Mouse (Mus musculus): ENCODE results near the gene Acads. TPM values are rescaled to one million over a fixed set of nuclear protein-coding genes. Genes with fewer than 3 reads are reported as not detected.

Gene Acads
- polyA plus RNA-seq, 1 experiment, result 82.1 TPM

DNA sequence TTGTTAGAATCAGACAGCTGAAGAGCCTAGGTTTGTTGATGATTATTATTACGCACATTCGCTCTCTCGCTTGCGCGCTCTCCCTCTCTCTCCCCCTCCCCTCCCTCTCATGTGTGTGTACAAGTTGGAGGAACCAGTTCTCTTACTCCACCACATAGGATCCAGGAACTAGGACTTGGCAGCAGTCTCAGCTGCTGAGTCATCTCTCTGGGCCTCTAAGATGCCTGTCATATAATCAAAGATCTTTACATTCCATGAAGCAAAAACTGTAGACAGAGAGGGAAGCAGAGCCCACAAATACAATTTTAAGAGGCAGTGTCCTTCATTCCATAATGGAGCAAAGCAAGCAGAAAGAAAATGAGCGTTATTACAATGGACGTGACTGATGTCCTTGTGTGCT lies 47.0 kb downstream of the Acads start:
- no peak for TF ChIP-seq POLR2A (IDR thresholded peaks at IDR 0.05; ENCODE audit: insufficient read length, low read depth)
- no peak for TF ChIP-seq MYOG (IDR thresholded peaks at IDR 0.05; ENCODE audit: control insufficient read depth in 1 of 3, insufficient read depth in 1 of 3, insufficient read length in 2 of 3, low read depth in 2 of 3)
- no peak for TF ChIP-seq MYOD1 (IDR thresholded peaks at IDR 0.05; ENCODE audit: control insufficient read depth in 1 of 3, insufficient read length in 2 of 3, low read depth in 2 of 3)
- Histone ChIP-seq H3K4me3 (no peak overlapping the region), H3K4me2 (ENCODE audit: low read depth) (no peak overlapping the region), H3K79me2 (ENCODE audit: control insufficient read depth, insufficient read depth) (peaks cover 44% of the 10 kb centered on the region), H3K27me3 (ENCODE audit: control insufficient read depth, insufficient read depth, insufficient read length) (no peaks in the 10 kb centered on the region), H3K36me3 (ENCODE audit: control insufficient read depth, insufficient read depth) (no peaks in the 10 kb centered on the region), H3ac (ENCODE audit: control insufficient read depth, insufficient read length) (no peak overlapping the region)

DNA sequence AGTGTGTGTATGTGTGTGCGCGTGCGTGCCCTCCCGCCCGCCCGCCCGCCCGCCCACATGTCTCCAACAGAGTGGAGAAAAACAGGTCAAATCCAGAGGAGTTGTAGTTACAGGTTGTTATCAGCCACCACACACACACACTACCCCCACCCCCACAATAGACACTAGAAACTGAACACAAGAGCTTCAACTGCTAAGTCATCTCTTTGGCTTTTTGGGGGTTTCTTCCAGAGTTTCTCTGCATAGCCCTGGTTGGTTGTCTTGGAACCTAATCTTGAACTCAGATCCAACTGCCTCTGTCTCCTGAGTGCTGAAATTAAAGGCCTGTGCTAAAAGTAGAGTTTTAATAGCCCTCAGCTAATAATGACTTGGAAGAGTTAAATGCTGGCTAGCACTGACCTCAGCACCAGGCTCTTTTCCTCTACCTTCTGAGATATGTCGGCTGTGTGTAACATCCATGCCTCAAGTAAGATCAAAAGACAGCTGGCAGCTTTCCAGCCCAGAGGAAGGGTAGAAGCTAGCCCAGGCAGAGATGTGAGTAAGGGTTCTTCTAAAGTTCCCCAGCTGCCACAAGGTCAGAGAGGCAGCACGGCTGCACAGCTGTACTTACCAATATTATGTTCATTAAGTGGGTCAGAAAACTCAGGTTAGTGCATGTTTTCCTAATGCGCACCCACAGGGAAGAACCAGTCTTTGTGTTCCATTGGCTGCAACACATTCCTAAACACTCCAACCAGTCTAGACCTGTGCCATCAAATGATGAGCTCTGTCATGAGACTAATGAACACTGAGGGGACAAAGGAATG lies 47.8 kb downstream of the Acads start:
- TF ChIP-seq E2F4 (IDR thresholded peaks at IDR 0.05; ENCODE audit: insufficient read depth), result no peak
- no peak for TF ChIP-seq POLR2A (IDR thresholded peaks at IDR 0.05; ENCODE audit: insufficient read length, low read depth)
- TF ChIP-seq USF1 (IDR thresholded peaks at IDR 0.05; ENCODE audit: low read depth), result no peak
- no peak for TF ChIP-seq MYOG (IDR thresholded peaks at IDR 0.05; ENCODE audit: control insufficient read depth in 1 of 3, insufficient read depth in 1 of 3, insufficient read length in 2 of 3, low read depth in 2 of 3)
- no peak for TF ChIP-seq CEBPB (IDR thresholded peaks at IDR 0.05; ENCODE audit: insufficient read depth, poor library complexity, severe bottlenecking)
- no peak for TF ChIP-seq SRF (IDR thresholded peaks at IDR 0.05; ENCODE audit: control insufficient read depth, insufficient read length, low read depth)
- TF ChIP-seq MYOD1 (IDR thresholded peaks at IDR 0.05; ENCODE audit: control insufficient read depth in 1 of 3, insufficient read length in 2 of 3, low read depth in 2 of 3), result no peak
- no peak for TF ChIP-seq MAX (IDR thresholded peaks at IDR 0.05; ENCODE audit: low read depth)
- no peak for TF ChIP-seq TCF12 (IDR thresholded peaks at IDR 0.05; ENCODE audit: insufficient read depth, poor library complexity, severe bottlenecking)
- no peak for TF ChIP-seq TCF3 (IDR thresholded peaks at IDR 0.05; ENCODE audit: insufficient read length, low read depth)
- TF ChIP-seq REST (IDR thresholded peaks at IDR 0.05; ENCODE audit: insufficient read depth, insufficient read length), result no peak
- no peak for TF ChIP-seq POLR2AphosphoS2 (IDR thresholded peaks at IDR 0.05; ENCODE audit: insufficient read length, low read depth)
- no peak overlapping the region for H3ac ChIP-seq (ENCODE audit: control insufficient read depth, insufficient read length)
- H3K4me2 ChIP-seq (ENCODE audit: low read depth), result no peak overlapping the region
- H3K27me3 ChIP-seq (ENCODE audit: control insufficient read depth, insufficient read depth, insufficient read length), result no peaks in the 10 kb centered on the region
- no peaks in the 10 kb centered on the region for H3K36me3 ChIP-seq (ENCODE audit: control insufficient read depth, insufficient read depth)
- H3K79me2 ChIP-seq (ENCODE audit: control insufficient read depth, insufficient read depth), result peaks cover 51% of the 10 kb centered on the region
- no peak overlapping the region for H3K4me3 ChIP-seq

DNA sequence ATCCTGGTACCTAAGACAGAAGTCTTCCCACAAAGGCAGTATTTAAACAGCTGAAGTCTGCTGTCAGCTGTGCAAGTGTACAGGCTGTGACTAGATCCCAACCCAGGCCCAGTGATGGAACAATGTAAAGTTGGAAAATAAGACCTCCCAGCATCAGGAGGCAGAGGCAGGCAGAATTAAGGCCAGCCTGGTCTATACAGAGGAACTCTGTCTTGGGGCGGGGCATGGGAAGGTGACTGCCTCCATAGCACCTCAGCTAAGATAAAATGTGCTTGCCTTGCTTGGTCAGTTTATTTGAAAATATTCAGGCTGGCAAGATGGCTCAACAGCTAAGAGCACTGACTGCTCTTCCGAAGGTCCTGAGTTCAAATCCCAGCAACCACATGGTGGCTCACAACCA lies 48.7 kb downstream of the Acads start:
- no peak overlapping the region for H3K4me3 ChIP-seq
- no peaks in the 10 kb centered on the region for H3K27me3 ChIP-seq (ENCODE audit: control insufficient read depth, insufficient read depth, insufficient read length)
- peak overlapping the region; percentile 46 for H3K4me2 ChIP-seq (ENCODE audit: low read depth)
- no peak for TF ChIP-seq POLR2A (IDR thresholded peaks at IDR 0.05; ENCODE audit: insufficient read length, low read depth)
- no peak for TF ChIP-seq MYOG (IDR thresholded peaks at IDR 0.05; ENCODE audit: control insufficient read depth in 1 of 3, insufficient read depth in 1 of 3, insufficient read length in 2 of 3, low read depth in 2 of 3)
- no peak for TF ChIP-seq REST (IDR thresholded peaks at IDR 0.05; ENCODE audit: insufficient read depth, insufficient read length)
- no peak for TF ChIP-seq MYOD1 (IDR thresholded peaks at IDR 0.05; ENCODE audit: control insufficient read depth in 1 of 3, insufficient read length in 2 of 3, low read depth in 2 of 3)
- no peak for TF ChIP-seq MAX (IDR thresholded peaks at IDR 0.05; ENCODE audit: low read depth)
- no peak for TF ChIP-seq USF1 (IDR thresholded peaks at IDR 0.05; ENCODE audit: low read depth)
- no peak for TF ChIP-seq CEBPB (IDR thresholded peaks at IDR 0.05; ENCODE audit: insufficient read depth, poor library complexity, severe bottlenecking)
- TF ChIP-seq SRF (IDR thresholded peaks at IDR 0.05; ENCODE audit: control insufficient read depth, insufficient read length, low read depth), result no peak
- no peak for TF ChIP-seq TCF3 (IDR thresholded peaks at IDR 0.05; ENCODE audit: insufficient read length, low read depth)
- TF ChIP-seq TCF12 (IDR thresholded peaks at IDR 0.05; ENCODE audit: insufficient read depth, poor library complexity, severe bottlenecking), result no peak
- TF ChIP-seq E2F4 (IDR thresholded peaks at IDR 0.05; ENCODE audit: insufficient read depth), result no peak
- TF ChIP-seq POLR2AphosphoS2 (IDR thresholded peaks at IDR 0.05; ENCODE audit: insufficient read length, low read depth), result no peak
- H3ac ChIP-seq (ENCODE audit: control insufficient read depth, insufficient read length), result no peak overlapping the region
- peaks cover 59% of the 10 kb centered on the region for H3K79me2 ChIP-seq (ENCODE audit: control insufficient read depth, insufficient read depth)
- no peaks in the 10 kb centered on the region for H3K36me3 ChIP-seq (ENCODE audit: control insufficient read depth, insufficient read depth)

DNA sequence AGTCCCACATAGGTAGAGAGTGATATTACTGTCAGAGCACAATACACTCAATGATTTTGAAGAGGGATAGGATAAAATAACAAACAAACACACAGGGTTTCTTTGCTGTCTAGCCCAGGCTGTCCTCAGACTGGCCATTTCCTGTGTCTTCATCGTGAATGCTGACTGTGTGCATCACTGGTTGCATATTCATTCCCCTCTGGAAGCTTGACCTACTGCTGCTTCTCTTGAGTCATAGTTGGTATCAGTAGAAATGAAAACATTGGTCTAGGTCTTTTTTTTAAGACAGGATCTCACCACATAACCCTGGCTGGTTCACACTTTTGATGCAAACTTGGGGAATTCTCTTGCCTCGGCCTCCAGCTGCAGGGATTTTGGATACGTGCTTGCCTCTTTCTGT lies 49.5 kb downstream of the Acads start:
- H3K36me3 ChIP-seq (ENCODE audit: control insufficient read depth, insufficient read depth), result no peaks in the 10 kb centered on the region
- no peak overlapping the region for H3K4me3 ChIP-seq
- H3K27me3 ChIP-seq (ENCODE audit: control insufficient read depth, insufficient read depth, insufficient read length), result no peaks in the 10 kb centered on the region
- no peak overlapping the region for H3ac ChIP-seq (ENCODE audit: control insufficient read depth, insufficient read length)
- H3K4me2 ChIP-seq (ENCODE audit: low read depth), result peak overlapping the region; percentile 46
- peaks cover 68% of the 10 kb centered on the region for H3K79me2 ChIP-seq (ENCODE audit: control insufficient read depth, insufficient read depth)
- TF ChIP-seq USF1 (IDR thresholded peaks at IDR 0.05; ENCODE audit: low read depth) (no peak), TCF12 (IDR thresholded peaks at IDR 0.05; ENCODE audit: insufficient read depth, poor library complexity, severe bottlenecking) (no peak), MYOG (IDR thresholded peaks at IDR 0.05; ENCODE audit: control insufficient read depth in 1 of 3, insufficient read depth in 1 of 3, insufficient read length in 2 of 3, low read depth in 2 of 3) (no peak), E2F4 (IDR thresholded peaks at IDR 0.05; ENCODE audit: insufficient read depth) (no peak), POLR2AphosphoS2 (IDR thresholded peaks at IDR 0.05; ENCODE audit: insufficient read length, low read depth) (no peak), CEBPB (IDR thresholded peaks at IDR 0.05; ENCODE audit: insufficient read depth, poor library complexity, severe bottlenecking) (no peak), MYOD1 (IDR thresholded peaks at IDR 0.05; ENCODE audit: control insufficient read depth in 1 of 3, insufficient read length in 2 of 3, low read depth in 2 of 3) (no peak), MAX (IDR thresholded peaks at IDR 0.05; ENCODE audit: low read depth) (no peak), POLR2A (IDR thresholded peaks at IDR 0.05; ENCODE audit: insufficient read length, low read depth) (no peak), REST (IDR thresholded peaks at IDR 0.05; ENCODE audit: insufficient read depth, insufficient read length) (no peak), TCF3 (IDR thresholded peaks at IDR 0.05; ENCODE audit: insufficient read length, low read depth) (no peak), SRF (IDR thresholded peaks at IDR 0.05; ENCODE audit: control insufficient read depth, insufficient read length, low read depth) (no peak)
